Mouse (Mus musculus): Measurements from ENCODE around the gene Eva1b.
"Not testable (repeated sequence)": the region's sequence is repeated elsewhere in the genome, so short reads cannot be mapped to it uniquely, and the experiment has no call there.

Eva1b gene

DNA sequence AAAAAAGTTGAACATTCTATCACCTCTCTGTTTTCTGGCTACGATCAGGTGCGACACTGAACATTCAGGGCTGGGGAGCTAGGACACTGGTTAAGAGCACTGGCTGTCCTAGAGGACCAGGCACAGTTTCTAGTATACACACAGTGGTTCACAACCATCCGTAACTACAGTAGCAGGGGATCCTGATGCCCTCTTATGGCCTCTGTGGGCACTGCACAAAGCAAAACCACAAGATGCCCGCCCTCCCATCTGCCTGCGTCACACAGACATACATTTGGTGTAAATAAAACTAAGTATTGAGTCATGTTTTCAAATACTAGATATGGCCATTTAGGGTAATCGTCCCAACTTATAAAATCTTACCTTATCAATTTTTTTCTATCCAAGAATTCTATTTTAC is 10.0 kb downstream of the Eva1b start:
- DNase-seq: peak; percentile 41

DNA sequence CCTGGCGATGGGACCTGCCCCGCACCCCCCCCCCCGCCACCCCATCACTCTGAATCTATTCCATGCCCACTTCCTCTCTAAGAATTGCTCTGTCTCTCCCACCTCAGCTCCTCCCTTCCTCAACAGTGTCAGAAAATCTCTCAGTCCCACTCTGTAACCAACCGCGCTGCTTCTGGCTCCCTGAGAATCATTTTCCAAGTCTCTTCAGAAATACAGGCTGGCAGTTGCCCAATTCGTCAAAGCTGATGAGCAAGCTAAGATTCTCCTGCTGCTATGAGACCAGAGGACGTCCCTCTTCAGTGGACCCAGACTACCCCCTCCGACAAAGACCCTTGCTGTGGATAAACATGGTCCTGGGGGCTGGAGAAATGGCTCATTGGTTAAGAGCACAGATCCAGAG is 11.9 kb downstream of the Eva1b start:
- DNase-seq: no peak

DNA sequence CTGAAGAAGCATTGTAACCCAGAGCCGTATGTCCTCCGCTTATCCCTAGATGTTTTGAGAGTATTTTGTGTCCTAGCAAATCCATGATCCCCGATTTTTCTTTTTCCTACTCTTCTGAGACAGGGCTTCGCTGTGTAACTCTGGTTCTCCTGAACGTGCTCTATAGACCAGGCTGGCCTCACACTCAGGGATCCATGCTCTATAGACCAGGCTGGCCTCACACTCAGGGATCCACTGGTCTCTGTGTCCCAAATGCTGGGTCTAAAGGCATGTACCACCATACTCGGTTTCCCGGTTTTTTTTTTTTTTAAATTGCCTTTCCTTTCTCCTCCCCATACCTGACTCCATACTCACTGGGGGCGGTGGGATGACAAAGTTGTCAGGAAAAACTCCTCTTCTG is 13.4 kb downstream of the Eva1b start:
- no peak for DNase-seq

DNA sequence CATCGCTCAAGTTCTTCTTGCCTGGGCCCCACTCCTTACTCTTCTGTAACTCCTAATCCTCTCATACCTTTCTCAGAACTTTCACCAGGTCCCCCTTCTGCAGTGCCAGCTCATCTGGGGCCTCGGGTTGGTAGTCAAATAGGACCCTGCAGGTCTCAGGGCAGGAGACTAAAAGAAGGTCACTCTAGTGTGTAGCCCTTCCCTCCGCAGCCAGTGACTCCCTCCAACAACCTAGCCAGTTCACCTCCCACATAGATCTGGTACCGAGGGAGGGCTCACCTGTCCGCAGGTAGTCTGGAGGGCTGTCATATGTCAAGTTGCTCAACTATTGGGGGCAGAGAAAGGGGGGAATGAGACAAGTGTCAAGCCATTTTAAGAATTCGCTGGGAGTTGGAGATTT is 13.9 kb downstream of the Eva1b start:
- DNase-seq: no peak

DNA sequence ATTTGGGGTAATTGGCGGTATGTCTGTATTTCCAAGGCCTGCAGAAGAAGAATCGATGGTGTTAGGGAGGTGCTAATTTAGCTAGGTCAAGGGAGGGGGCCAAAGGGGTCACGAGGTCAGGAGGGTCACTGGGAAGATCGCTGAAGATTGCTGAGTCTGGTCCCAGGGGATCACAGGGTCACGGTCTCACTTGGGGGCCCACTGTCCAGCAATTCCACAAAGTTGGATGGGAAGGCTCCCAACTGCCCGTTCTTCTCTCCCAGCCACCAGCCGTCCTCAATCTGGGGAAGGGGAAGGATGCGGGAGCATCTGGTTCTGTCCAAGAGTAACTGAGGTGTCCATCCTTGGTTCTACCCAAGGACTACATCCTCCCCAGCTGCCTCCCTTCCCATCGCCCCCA is 14.4 kb downstream of the Eva1b start:
- no peak for DNase-seq

DNA sequence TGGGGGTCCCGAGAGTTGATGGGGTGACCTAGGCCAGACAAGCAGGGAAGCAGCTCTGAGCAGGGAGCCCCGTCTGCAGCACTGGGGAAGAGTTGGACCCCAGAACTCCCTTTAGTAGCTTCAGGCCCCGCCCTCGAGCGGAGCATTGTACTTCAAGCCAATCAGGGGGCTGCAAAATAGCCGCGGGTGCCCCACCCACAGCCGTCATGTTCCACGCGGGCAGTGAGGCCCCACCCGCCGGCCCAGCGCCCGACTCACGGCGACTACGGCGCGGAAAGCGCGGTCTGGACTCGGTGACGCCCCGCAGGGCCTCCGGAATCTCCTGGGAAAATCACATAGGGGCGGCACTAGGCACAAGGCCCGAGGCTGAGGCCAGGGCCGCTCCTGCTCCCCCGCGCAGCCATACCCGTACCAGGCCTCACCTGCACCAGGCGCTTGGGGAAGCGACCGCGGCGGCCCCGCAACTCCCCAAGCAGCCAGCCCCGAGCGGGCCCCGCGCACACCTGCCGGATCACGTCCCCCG is 15.1 kb downstream of the Eva1b start:
- peak; percentile 87 for DNase-seq

DNA sequence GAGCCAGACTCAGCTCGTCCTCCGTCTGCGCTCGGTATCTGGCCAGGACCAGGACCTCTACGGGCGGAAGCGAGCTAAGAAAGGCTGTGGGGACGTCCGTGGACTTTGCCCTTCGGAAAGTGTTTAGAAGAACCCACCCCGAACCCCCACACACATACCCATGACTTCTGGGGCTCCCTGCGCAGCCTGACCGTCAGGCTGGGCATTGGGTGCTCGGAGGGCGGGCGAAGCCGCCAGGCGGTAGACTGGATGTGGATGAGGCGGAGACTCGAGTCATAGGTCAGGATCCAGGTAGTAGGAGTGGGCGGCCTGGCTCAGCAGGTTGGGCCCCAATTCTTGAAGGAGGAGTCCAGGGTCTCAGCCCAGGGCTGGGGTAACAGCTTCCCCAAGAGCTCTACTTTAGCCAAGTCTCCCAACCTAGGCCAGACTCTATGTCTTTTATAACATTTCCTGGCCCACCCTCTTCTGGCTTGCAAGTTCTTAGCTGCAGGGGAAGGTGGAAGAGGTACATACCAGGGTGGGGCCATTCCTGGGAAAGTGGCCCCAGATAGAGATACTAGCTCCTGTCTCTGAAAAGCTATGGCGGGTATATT is 15.6 kb downstream of the Eva1b start, which contains the start of gene Sh3d21:
Sh3d21 (minus strand) TSS at position 425 of the 593 bp plus-strand sequence.
- DNase-seq: peak; percentile 28

DNA sequence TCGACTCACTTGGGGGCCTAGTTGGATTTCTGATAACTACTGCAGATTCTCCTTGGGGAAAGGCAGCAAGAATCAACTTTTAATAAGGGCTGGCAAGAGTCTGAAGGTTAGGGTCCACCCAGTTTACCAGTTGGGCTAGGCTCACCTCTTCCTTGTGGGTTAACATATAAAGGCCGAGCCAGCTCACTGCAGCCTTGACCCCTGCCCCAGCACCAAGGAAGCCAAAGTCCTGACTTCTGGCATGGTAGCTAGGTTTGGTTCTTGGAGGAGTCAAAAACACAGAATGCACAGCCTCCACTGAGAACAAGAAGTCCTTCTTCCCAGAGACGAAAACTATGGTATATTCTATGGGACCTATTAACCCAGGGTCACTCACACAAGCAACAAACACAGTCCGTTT is 16.1 kb downstream of the Eva1b start:
- no peak for DNase-seq

DNA sequence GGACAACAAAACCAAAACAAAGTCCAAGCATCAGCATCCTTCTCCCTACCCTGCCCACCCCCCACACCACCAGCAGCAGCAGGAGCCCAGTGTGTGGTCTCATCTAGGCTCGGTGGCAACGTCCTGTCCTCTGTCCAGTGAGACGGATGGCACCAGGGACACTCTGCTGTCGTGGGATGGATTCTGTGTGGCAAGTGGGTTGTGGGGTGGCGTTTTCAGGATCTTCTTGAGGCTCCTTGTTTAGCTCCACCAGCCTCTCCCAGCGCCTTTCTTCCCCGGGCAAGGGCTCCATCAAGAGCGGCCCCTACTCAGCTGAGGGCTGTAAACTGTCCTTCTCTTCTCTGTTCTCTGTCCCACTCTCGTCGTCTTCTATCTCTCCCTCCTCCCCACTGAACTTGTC is 17.5 kb downstream of the Eva1b start:
- not testable (repeated sequence) for DNase-seq

DNA sequence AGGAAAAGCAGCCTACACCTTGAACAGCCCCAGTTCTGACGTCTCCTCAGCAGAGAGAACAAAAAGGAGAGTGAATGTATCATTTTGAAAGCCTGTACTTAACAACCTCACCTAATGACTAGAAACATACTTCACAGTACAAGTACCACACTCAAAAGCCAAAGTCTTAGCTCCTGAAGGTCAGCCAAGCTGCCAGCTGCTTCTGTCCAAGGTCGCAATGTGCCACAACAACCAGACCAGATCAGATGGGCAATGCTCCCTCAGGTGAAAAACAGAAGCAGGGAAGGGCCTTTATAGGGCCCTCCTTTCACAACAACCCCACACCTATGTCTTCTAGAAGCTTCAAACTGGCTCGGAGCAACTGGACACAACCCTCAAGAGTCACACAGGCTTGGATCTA is 18.5 kb downstream of the Eva1b start:
- DNase-seq: no peak

DNA sequence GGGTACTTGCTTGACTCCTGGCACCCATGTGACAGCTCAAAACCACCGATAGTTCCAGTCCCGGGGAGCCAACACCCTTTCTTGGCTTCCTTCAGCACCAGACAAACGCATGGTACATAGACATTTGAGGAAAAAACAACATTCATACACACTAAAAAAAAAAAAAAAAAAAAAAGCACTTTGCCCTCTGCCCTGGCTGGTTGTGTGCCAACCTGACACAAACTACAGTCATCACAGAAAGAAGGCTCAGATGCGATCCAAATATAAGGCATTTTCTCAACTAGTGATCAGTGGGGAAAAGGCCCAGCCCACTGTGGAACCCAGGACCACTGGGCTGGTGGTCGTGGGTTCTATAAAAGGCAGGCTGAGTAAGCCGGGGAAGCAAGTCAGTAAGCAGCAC is 21.3 kb downstream of the Eva1b start:
- DNase-seq: no peak

DNA sequence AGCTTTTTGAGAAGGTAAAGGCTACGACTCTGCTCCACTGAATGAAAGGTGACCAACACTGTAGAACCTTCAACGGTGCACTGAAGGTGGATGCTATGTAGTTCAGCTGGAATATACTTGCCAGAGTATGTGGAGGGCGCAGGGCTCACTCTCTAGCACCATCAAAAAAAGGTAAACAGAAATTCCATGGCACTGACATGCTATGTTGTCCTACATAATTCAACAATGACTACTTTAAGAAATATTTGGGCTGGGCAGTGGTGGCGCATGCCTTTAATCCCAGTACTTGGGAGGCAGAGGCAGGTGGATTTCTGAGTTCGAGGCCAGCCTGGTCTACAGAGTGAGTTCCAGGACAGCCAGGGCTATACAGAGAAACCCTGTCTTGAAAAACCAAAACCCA is 23.2 kb downstream of the Eva1b start:
- not testable (repeated sequence) for DNase-seq

DNA sequence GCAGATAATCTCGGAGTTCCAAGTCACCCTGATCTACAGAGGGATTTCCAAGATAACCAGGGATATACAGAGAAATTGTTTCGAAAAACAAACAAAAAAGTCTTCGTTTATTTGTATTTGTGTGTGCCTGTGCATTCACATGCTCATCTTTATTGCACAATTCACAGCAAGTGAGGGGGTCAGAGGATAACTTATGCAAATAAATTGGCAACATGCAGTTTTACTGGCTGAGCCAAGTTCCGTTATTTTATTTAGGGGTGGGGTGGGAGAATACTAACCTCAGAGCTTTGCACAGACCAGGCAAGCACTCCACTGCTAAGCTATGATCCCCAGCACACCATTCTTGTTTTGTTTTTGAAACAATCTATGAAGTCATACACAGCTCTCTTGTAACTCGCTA is 26.3 kb downstream of the Eva1b start:
- no peak for DNase-seq

DNA sequence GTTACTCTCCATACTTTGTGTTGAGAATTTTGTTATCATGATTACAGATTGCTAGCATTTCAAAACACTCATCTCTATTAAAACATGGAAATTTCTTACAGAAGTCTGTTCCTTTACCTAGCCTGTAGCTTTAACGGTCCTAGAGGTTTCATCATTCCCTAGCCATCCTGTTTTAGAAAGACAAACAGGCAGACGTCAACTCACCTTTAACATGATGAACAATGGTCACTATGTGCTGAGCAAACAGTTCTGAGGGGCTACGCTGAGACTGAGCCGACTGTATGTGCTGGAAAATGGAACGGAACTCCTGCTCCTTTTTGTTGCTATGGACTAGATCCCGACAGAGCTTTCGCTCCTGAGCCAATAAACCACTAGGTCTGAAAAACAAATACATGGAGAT is 28.4 kb downstream of the Eva1b start:
- DNase-seq: not testable (repeated sequence)

DNA sequence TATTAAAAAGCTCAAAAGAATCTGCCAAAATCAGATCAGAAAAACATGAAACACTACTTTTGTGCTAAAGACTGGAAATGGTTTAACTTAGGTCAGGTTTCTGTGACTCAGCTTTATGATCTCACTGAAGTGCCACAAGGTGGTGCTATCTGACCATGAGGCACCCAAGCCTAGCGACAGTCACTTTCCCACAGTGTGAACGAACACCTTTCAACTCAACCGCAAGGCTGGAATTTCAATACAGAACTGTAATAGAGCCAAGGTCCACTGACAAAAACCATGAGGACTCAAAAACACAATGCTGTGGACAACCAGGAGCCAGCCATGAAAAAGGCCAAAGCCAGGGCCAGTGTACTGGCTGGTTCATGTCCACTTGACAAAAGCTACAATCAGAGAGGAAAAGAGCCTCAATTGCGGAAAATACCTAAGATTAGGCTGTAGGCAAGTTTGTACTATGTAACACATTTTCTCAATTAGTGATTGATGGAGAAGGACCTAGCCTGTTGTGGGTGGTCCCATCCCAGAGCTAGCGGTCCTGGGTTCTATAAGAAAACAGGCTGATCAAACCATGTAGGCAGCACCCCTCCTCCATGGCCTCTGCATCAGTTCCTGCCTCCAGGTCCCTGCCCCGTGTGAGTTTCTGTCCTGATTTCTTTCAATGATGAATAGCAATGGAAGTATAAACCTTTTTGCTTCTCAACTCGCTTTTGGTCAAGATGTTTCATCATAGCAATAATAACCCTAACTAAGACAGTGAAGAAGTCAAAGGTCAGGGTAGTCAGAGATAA is 33.8 kb downstream of the Eva1b start:
- peak; percentile 48 for DNase-seq

DNA sequence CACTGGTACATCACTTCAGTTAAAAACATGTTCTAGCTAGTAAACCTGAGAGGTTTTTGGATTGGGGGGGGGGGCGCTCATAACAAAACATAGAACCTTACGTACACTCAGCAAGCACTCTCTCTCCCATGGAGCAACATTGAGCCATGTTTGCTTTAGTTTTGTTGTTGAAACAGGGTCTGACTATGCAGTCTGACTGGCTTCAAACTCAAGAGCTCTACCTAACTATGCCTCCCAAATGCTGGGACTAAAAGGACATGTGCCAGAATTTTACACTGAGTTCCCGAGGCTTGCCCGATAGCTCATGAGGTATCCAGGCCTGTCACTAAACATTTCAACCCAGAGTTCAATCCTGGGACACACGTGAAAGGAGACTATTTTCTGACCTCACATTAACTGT is 35.5 kb downstream of the Eva1b start:
- DNase-seq: no peak

DNA sequence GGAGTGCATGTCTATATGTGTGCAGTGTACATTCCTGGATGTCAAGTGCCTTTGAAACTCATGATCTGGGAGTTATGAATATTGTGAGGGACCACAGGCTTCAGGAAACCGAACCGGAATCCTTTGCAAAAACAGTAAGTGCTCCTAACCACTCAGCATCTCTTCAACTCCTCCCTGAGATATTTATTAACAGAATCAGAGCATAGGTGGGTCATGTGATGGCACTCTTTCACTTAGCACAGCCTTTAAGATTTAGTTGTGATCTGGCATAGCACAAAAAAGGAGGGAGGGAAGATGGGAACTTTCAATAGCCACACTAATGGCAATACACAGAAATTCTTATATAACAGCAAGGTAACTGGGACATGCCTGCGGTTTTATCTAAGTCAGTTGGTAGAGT is 39.6 kb downstream of the Eva1b start:
- DNase-seq: no peak

DNA sequence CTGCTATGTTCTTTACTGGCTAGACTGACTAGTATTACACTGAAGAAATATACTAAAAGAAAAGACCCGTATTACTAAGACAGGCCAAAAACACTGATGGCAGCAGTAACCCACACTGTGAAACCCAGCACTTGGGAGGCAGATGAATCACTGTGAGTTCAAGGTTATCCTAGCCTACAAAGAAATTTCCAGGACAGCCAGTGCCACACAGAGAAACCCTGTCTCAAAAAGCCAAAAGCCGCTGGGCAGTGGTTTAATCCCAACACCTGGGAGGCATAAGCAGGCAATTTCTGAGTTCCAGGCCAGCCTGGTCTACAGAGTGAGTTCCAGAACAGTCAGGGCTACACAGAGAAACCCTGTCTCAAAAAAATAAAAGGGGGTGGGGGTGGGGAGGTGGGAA is 43.1 kb downstream of the Eva1b start:
- DNase-seq: no peak

DNA sequence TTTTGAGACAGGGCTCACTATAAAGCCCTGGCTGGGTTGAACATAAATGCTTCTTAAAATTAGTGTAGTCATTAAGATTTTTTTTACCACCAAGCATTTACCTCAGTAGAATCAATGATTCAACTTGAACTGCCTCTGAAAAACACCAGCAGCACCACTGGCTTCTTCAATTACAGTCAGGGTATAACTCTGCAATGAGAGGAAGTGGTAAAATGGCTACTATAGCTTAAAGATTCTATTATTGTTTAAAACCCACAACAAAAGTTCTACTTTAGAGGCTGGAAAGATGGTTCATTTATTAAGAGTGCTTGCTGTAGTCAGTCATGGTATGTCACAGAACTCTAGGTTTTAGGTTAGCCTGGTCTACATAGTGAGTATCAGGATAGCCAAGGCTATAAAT is 46.7 kb downstream of the Eva1b start:
- no peak for DNase-seq

DNA sequence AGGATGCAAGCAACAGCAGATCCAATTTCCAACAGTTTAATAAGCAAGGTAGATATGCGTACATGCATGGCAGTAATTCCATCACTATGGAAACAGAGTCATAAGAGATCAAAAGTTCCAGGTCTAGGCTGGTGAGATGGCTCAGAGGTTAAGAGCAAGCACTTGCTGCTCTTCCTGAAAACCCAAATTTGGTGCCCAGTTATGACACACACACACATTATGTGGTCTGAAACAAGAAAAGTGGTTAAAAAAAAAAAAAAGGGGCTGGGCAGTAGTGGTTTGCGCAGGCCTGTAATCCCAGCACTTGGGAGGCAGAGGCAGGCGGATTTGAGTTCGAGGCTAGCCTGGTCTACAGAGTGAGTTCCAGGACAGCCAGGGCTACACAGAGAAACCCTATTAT is 47.4 kb downstream of the Eva1b start:
- no peak for DNase-seq

DNA sequence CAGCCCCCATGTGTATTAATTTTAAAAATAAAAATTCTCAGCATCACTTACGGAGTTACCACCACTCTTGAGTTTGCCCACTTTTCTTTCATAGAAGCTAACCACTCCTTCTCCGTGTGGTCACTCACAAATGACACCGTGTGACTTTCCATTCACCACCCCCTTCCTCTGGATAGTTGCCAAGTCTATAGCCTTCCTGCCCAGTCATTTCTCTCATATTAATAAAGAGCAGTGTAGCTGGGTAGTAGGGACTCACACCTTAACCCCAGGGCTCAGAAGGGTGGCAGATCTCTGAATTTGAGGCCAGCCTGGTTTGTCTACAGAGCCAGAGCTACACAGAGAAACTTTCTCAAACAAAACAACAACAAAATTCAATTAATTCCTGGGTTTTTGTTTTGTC is 49.9 kb downstream of the Eva1b start:
- no peak for DNase-seq

Data from thymus, postnatal 25 days (tissue).